Mouse (Mus musculus) layer of hippocampus, postnatal 10 days (tissue): ENCODE data around the gene 4931408C20Rik. TPM values are rescaled to one million over a fixed set of nuclear protein-coding genes. Genes with fewer than 3 reads are reported as not detected.

Source experiments
- DNase-seq, 2 experiments: peaks; one replicate each; pipeline ENCODE4 v3.0.0; 2021; ENCODE audit warnings: low spot score in 2 of 2
- long read RNA-seq: library from polyadenylated mRNA; stranded (forward); transcript quantifications from one replicate; pipeline ENCODE4 v2.0.0, GENCODE M21; 2023
- total RNA-seq, 2 experiments: library from RNA; stranded (reverse); gene quantifications; 2 replicates each; pipeline ENCODE4 v1.2.3; 2021

The 4931408C20Rik gene
- not detected for total RNA-seq
- long read RNA-seq = 0 reads

GRCm38 (mm10) chr1:26686842-26687760 is at the start of gene 4931408C20Rik:
Gene 4931408C20Rik, minus strand, starts transcription at chr1:26687460.
- DNase-seq = peak; percentile 5 to 21

GRCm38 (mm10) chr1:26687926-26688325 is 666 bp upstream of the 4931408C20Rik start:
- DNase-seq = no peak

GRCm38 (mm10) chr1:26685952-26686693 is 1.1 kb downstream of the 4931408C20Rik start:
- DNase-seq = no peak

DNA sequence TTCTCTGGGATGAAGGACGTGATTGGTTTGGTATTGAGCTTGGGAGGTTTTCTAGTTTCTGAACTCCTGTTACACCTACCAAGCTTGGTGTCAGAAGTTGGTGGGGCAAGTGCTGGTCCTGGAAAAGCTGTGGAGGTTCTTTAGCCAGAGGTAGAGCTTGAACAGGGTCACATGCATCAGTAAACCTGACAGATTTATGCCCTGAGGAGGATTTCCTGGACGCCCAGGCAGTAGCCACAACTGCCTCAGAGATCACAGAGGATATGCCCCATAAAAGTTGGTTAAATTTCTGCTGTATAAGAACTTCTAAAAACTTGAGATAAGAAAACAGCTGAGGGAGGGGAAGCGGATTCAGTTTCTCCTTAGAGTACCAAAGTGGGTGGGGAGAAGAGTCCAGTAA is 1.9 kb downstream of the 4931408C20Rik start:
- no peak for DNase-seq

- DNase-seq = no peak
These were observed 37.4 kb downstream of the 4931408C20Rik start for GRCm38 (mm10) chr1:26649704-26650388.

DNA sequence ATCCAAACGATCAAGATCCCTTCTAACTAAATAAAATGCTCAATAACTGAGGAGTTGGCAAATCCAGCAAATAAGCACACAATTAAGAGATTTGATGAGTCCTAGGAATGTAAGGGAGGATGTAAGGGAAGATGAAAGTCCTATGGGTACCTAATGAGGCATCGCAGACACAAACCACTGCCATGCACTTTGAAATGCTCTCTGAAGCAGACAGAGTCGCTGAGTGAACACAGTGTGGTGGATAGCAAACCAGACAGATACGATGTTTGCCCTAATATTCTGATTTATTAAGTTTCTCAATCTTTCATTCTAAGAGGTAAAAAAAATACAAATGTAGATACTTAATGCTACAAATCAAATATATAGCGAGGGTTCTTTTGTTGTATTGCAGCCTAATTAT is 51.2 kb downstream of the 4931408C20Rik start:
- DNase-seq = no peak
